Mouse (Mus musculus) MEL (cell line): ENCODE measurements at regions not wholly inside any gene's neighbourhood (a gene's known extent, or its start where the extent isn't known, plus 50 kb on each side); places are given as distances from the start of the nearest gene placed in this dataset.

Experiments
- CTCF ChIP-seq, 3 experiments: IDR thresholded peaks in 2 of 3; conservative IDR thresholded peaks in 1 of 3; 2 replicates each; pipeline ENCODE4 v1.5.1; 2011 to 2012; ENCODE audit warnings: low read length in 3 of 3, low read depth in 2 of 3, mild to moderate bottlenecking in 2 of 3, improper control_type of control experiment in 1 of 3, inconsistent platforms in 1 of 3, mixed read lengths in 1 of 3, moderate library complexity in 1 of 3; ENCODE audit not compliant: control insufficient read depth in 1 of 3, insufficient read depth in 1 of 3, poor library complexity in 1 of 3, severe bottlenecking in 1 of 3
- EP300 ChIP-seq, 2 experiments: IDR thresholded peaks; 2 replicates each; pipeline ENCODE4 v1.6.1; 2011; ENCODE audit warnings: improper control_type of control experiment in 2 of 2, low read length in 2 of 2, low read depth in 1 of 2, mild to moderate bottlenecking in 1 of 2
- GATA1 ChIP-seq: IDR thresholded peaks from 2 replicates; pipeline ENCODE4 v1.6.1; 2011; ENCODE audit warnings: low read depth, low read length, improper control_type of control experiment
- MAFK ChIP-seq: IDR thresholded peaks from 2 replicates; pipeline ENCODE4 v1.6.1; 2011; ENCODE audit warnings: low read depth, mild to moderate bottlenecking, low read length, improper control_type of control experiment, borderline replicate concordance
- POLR2A ChIP-seq, 2 experiments: IDR thresholded peaks; 2 replicates each; pipeline ENCODE4 v1.6.1; 2011 to 2012; ENCODE audit warnings: low read length in 2 of 2, mild to moderate bottlenecking in 2 of 2, control low read depth in 1 of 2, improper control_type of control experiment in 1 of 2, low read depth in 1 of 2, moderate library complexity in 1 of 2; ENCODE audit not compliant: control insufficient read depth in 1 of 2, insufficient read depth in 1 of 2, poor library complexity in 1 of 2
- POLR2AphosphoS5 ChIP-seq: IDR thresholded peaks from 2 replicates; pipeline ENCODE4 v1.6.1; 2012; ENCODE audit warnings: low read depth, borderline replicate concordance, mild to moderate bottlenecking, inconsistent platforms, low read length, moderate library complexity, mixed read lengths
- SMC3 ChIP-seq: IDR thresholded peaks from 2 replicates; pipeline ENCODE4 v1.6.1; 2011; ENCODE audit warnings: low read depth, low read length, improper control_type of control experiment
- TCF12 ChIP-seq: IDR thresholded peaks from 2 replicates; pipeline ENCODE4 v1.6.1; 2014; ENCODE audit warnings: low read depth, mild to moderate bottlenecking, inconsistent platforms, low read length, improper control_type of control experiment, moderate library complexity
- USF1 ChIP-seq: IDR thresholded peaks from 2 replicates; pipeline ENCODE4 v1.6.1; 2014; ENCODE audit warnings: low read depth, mild to moderate bottlenecking, inconsistent platforms, low read length, improper control_type of control experiment, moderate library complexity
- ZC3H11A ChIP-seq: IDR thresholded peaks from 2 replicates; pipeline ENCODE4 v1.6.1; 2012; ENCODE audit warnings: low read depth, mild to moderate bottlenecking, inconsistent platforms, low read length, improper control_type of control experiment
- ZNF384 ChIP-seq: IDR thresholded peaks from 2 replicates; pipeline ENCODE4 v1.6.1; 2012; ENCODE audit warnings: low read depth, mild to moderate bottlenecking, inconsistent platforms, low read length, improper control_type of control experiment

GRCm38 (mm10) chr3:103464729-103465128, 110.3 kb upstream of the Syt6 start:
- TF ChIP-seq TCF12 (no peak), POLR2A (IDR thresholded peaks at IDR 0.05; ENCODE audit: control insufficient read depth in 1 of 2, insufficient read depth in 1 of 2, low read depth in 1 of 2, low read length in 2 of 2, poor library complexity in 1 of 2) (no peak), MAFK (no peak), CTCF (IDR thresholded peaks at IDR 0.05 in 2 of 3, conservative IDR thresholded peaks at IDR 0.05 in 1 of 3; ENCODE audit: control insufficient read depth in 1 of 3, insufficient read depth in 1 of 3, low read depth in 2 of 3, low read length in 3 of 3, poor library complexity in 1 of 3, severe bottlenecking in 1 of 3) (no peak), EP300 (IDR thresholded peaks at IDR 0.05; ENCODE audit: low read depth in 1 of 2, low read length in 2 of 2) (no peak), SMC3 (no peak), ZNF384 (no peak), USF1 (no peak), ZC3H11A (no peak), GATA1 (no peak), POLR2AphosphoS5 (no peak)
